Mouse (Mus musculus) hindbrain, embryonic 14.5 days (tissue): Measurements from ENCODE around the gene Htatsf1. TPM values are rescaled to one million over a fixed set of nuclear protein-coding genes. Genes with fewer than 3 reads are reported as not detected.

ENCODE experiments used
- ATAC-seq: fragments of 200-750 bp; cut with Nextera tagmentation; 2 replicates; pipeline ENCODE4 v1.8.0; 2017; ENCODE audit warnings: moderate number of reproducible peaks, mild to moderate bottlenecking, moderate TSS enrichment, moderate library complexity; ENCODE audit not compliant: low FRiP score
- DNase-seq: peaks from one replicate; pipeline ENCODE4 v3.0.0-alpha.2; 2015; ENCODE audit warnings: low spot score
- H3K27ac ChIP-seq: fragments of 300-500 bp; sonication (generic); 2 replicates; pipeline ENCODE4 v1.5.1; 2014; ENCODE audit warnings: mild to moderate bottlenecking, moderate library complexity
- H3K27me3 ChIP-seq: fragments of 300-500 bp; sonication (generic); 2 replicates; pipeline ENCODE4 v1.6.1; 2014; ENCODE audit warnings: mild to moderate bottlenecking, low read length, mixed read lengths; ENCODE audit not compliant: control insufficient read depth, insufficient read depth
- H3K36me3 ChIP-seq: fragments of 300-500 bp; sonication (generic); replicated peaks from 2 replicates; pipeline ENCODE4 v1.6.1; 2014; ENCODE audit not compliant: control insufficient read depth, insufficient read depth
- H3K4me1 ChIP-seq: fragments of 300-500 bp; sonication (generic); replicated peaks from 2 replicates; pipeline ENCODE4 v1.6.1; 2014; ENCODE audit warnings: antibody characterized with exemption, low read length, mixed read lengths; ENCODE audit not compliant: control insufficient read depth, insufficient read depth
- H3K4me2 ChIP-seq: fragments of 300-500 bp; sonication (generic); replicated peaks from 2 replicates; pipeline ENCODE4 v1.6.1; 2014; ENCODE audit warnings: mild to moderate bottlenecking, moderate library complexity
- H3K4me3 ChIP-seq: fragments of 300-500 bp; sonication (generic); replicated peaks from 2 replicates; pipeline ENCODE4 v1.5.1; 2014; ENCODE audit warnings: mild to moderate bottlenecking, low read length
- H3K9ac ChIP-seq: fragments of 300-500 bp; sonication (generic); 2 replicates; pipeline ENCODE4 v1.6.1; 2014
- H3K9me3 ChIP-seq: fragments of 300-500 bp; sonication (generic); 2 replicates; pipeline ENCODE4 v1.6.1; 2016; ENCODE audit warnings: low read length; ENCODE audit not compliant: control insufficient read depth
- WGBS: fragments of 180-500 bp; shearing (Covaris S2); extraction: QIAGEN DNeasy Blood & Tissue Kit; methylation state at CpG from one replicate; pipeline ENCODE4 v1.1.7; 2014; 5-methylcytosine and 5-hydroxymethylcytosine counted together
- polyA plus RNA-seq: library from polyadenylated mRNA; unstranded; fragments of >200 nt; fragmentation: Nextera tagmentation; extraction: Ambion mirVana; gene quantifications from 2 replicates; pipeline ENCODE4 v1.2.1, GENCODE M21; 2014

Gene Htatsf1
- 77.9 and 82.4 TPM in 2 replicates for polyA plus RNA-seq

DNA sequence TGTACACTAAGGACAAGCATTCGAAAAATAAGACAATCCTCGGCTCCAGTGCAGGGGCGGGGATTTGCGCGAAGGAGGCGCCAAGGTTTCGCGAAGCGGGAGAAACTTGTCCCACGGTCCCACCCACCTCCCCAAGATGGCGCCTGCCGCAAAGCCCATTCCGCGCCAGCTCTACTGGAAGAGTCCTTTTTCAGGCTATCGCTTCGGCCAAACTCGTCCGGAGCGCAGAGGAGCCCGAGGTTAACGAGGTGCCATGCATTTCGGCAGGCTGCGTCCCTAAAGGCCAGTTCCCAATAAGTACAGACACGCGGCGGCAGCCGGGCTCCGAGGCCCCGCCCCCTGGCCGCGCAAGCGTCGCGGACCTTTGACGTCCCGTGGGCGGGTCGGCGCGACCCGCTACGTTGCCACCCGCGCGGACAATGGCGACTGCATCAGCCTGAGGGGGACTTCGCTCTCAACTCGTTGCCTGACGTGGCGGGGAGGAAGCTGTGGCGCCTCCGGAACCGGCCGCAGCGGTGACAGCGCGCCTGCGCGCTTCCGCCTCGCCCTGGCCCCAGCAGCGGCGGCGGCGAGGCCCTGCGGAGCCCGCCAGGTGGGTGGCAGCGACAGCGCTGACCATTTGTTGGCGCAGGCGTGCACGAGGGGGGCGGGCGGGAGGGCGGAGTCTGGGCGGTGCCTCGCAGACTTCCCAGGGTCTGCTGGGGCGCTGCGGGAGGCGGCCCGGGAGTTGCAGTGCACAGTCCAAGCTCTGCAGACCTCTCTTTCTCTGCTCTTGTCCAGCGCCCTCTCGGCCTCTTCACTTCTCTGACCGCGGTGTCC lies at the start of gene Htatsf1:
Gene Htatsf1, plus strand, starts transcription at position 410 of the 819 bp plus-strand sequence.
- H3K4me1 ChIP-seq: 0 out of 2 replicates have a peak, but pooled peaks cover 7% of the 10 kb centered on the region
- peak; percentile 96 for ATAC-seq
- H3K4me2 ChIP-seq: peak within 1 kb of the TSS; percentile 54
- 22% methylated on average over 77 of the region's 85 CpGs for WGBS
- H3K4me3 ChIP-seq: peak within 1 kb of the TSS; percentile 54
- peak within 1 kb of the TSS; percentile 55 for H3K9ac ChIP-seq
- H3K9me3 ChIP-seq: no peaks in the 10 kb centered on the region
- peak; percentile 82 for DNase-seq
- H3K27ac ChIP-seq: peak within 1 kb of the TSS; percentile 95
- peaks cover 17% of the 10 kb centered on the region; the same call in 1 of the 2 replicates for H3K36me3 ChIP-seq
- no peaks in the 10 kb centered on the region for H3K27me3 ChIP-seq

DNA sequence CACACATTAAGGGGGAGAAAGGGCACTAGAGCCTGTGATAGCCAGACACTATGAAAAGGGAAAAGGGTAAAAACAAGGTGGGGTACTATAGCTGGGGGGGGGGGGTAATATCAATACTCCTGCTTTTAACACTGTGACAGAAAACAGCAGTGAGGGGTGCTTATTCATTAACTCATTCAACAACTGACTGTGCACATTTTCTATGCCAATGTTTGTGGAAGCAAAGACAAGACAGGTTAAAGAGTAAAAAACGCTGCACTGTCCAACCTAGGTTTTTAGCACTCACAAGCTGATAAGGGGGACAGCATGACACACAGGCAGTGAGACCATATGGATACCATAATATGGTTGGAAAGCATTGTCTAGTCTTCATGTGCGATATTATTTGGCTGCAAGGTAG lies 40.5 kb upstream of the Htatsf1 start:
- WGBS: 71% methylated on average over 2 of the region's 2 CpGs
- ATAC-seq: no peak

DNA sequence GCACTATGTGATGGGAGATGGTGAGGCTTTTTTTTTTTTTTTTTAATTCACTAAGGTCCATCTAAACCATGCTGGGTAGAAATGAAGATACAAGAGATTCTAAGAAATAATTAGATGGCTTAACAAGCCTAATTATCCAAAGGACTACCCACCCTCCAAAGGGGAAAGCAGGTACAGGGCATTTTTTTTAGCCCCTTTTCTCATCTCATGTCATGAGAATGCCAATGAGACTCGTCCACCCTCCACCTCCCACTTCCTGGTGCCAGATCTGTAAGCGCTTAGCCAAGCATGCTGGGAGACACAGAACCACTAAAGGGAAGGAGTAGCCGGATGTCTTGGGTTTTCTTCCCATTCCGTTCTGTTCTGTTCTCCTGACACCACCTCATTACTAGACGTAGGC lies 10.6 kb upstream of the Htatsf1 start, which contains the start of gene Brs3:
Gene Brs3, plus strand, starts transcription at position 301 of the 400 bp plus-strand sequence.
- no peak within 1 kb of the TSS for H3K4me2 ChIP-seq
- no peak within 1 kb of the TSS for H3K27ac ChIP-seq
- WGBS: 80% methylated on average over 5 of the region's 5 CpGs
- ATAC-seq: no peak
- no peaks in the 10 kb centered on the region for H3K27me3 ChIP-seq
- DNase-seq: no peak
- no peaks in the 10 kb centered on the region for H3K36me3 ChIP-seq
- no peaks in the 10 kb centered on the region for H3K4me1 ChIP-seq
- no peaks in the 10 kb centered on the region for H3K9me3 ChIP-seq
- H3K9ac ChIP-seq: no peak within 1 kb of the TSS
- no peak within 1 kb of the TSS for H3K4me3 ChIP-seq

More for the DNA sequence above, 40.5 kb upstream of the Htatsf1 start:
- H3K4me3 ChIP-seq: no peak overlapping the region
- H3K4me2 ChIP-seq: no peak overlapping the region
- H3K4me1 ChIP-seq: no peaks in the 10 kb centered on the region
- H3K36me3 ChIP-seq: no peaks in the 10 kb centered on the region
- H3K9ac ChIP-seq: no peak overlapping the region
- no peaks in the 10 kb centered on the region for H3K27me3 ChIP-seq
- H3K9me3 ChIP-seq: no peaks in the 10 kb centered on the region
- DNase-seq: no peak
- H3K27ac ChIP-seq: no peak overlapping the region

DNA sequence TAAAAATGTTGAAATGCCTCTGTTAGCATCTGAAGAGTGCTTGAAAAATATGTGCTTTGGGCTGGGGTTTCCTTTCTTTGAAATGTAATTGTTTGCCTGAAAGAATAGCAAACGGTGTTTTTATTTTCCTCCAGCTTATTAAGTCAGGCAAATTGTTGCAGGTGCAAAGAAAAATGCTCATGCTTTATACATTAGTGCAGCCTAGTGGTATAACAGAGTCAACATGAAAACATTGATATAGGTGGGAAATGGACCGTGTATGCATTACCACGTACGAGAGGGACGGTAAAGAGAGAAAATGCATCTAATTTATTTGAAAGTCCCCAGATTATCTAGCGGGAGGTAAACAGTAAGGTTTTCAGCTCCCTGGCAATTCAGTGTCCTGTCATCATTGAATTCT lies 9.5 kb upstream of the Htatsf1 start:
- Histone ChIP-seq H3K27me3 (no peaks in the 10 kb centered on the region), H3K36me3 (no peaks in the 10 kb centered on the region), H3K9ac (no peak overlapping the region), H3K4me3 (no peak overlapping the region), H3K4me1 (no peaks in the 10 kb centered on the region), H3K9me3 (no peaks in the 10 kb centered on the region), H3K27ac (no peak overlapping the region), H3K4me2 (no peak overlapping the region)
- DNase-seq: peak; percentile 27
- ATAC-seq: no peak
- WGBS: 80% methylated on average over 6 of the region's 6 CpGs

DNA sequence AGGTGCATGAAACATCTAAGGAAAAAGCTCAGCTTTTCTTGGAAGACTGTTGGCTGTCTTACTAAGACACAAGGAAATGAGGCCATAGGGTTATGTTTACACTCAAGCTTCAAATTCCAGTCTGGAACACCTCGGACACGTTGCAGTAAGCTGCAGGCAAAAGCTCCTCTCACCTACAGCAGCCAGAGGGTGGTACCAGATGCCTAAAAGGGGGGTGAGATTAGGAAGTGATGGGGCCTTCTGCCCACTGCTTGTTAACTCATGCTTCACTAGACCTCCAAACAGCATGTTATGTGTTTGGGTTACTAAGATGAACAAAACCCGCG lies 572 bp upstream of the Htatsf1 start:
- Histone ChIP-seq H3K4me1 (0 out of 2 replicates have a peak, but pooled peaks cover 7% of the 10 kb centered on the region), H3K4me3 (peak overlapping the region; percentile 54), H3K36me3 (peaks cover 13% of the 10 kb centered on the region; the same call in 1 of the 2 replicates), H3K27ac (peak overlapping the region; percentile 95), H3K4me2 (peak overlapping the region; percentile 51), H3K9me3 (no peaks in the 10 kb centered on the region), H3K9ac (peak overlapping the region; percentile 55), H3K27me3 (no peaks in the 10 kb centered on the region)
- ATAC-seq (peak; percentile 71), DNase-seq (no peak)
- WGBS: 23% methylated on average over 4 of the region's 4 CpGs

DNA sequence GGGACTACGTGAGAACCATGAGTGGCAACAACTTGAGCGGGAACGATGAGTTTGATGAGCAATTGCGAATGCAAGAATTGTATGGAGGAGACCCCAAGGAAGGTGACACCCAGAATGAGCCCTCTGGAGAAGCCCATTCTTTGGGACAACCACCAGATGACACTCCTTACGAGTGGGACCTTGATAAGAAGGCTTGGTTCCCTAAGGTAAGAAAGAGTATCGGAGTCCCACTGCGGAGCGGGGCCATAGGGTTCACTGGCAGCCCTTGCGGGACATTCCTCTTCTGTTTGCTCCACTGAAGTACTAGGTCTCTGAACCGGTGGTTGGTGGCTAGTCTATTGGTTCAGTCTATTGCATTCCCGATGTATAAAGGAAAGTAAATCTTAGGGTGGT lies 606 bp downstream of the Htatsf1 start:
- ATAC-seq: peak; percentile 29; the same call in 1 of the 2 replicates
- WGBS: 12% methylated on average over 11 of the region's 11 CpGs

DNA sequence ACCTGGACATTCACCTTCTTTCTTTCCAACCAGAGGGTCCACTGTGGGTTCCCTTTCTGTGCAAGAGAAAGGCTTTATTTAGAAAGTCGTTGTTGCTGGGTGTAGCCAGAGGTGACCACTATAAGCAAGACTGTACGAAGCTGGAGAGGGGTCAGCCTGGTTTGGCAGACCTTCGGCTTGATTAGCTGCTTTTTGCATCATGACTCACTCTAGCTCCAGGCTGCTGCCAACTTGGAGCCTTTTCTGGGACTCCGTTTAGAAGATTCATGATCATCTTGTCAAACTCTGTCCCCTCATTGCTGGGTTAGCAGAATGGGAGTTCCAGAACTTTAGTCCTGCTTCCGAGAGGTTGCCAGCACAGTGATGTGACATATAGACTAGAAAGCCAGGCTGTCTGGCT lies 28.1 kb downstream of the Htatsf1 start:
- H3K4me2 ChIP-seq: no peak overlapping the region
- no peaks in the 10 kb centered on the region for H3K4me1 ChIP-seq
- ATAC-seq (no peak), DNase-seq (no peak)
- no peak overlapping the region for H3K27ac ChIP-seq
- WGBS: 83% methylated on average over 5 of the region's 5 CpGs
- no peaks in the 10 kb centered on the region for H3K27me3 ChIP-seq
- H3K4me3 ChIP-seq: no peak overlapping the region
- no peaks in the 10 kb centered on the region for H3K36me3 ChIP-seq
- H3K9me3 ChIP-seq: no peaks in the 10 kb centered on the region
- no peak overlapping the region for H3K9ac ChIP-seq

More for the DNA sequence above, 606 bp downstream of the Htatsf1 start:
- Histone ChIP-seq H3K4me1 (0 out of 2 replicates have a peak, but pooled peaks cover 7% of the 10 kb centered on the region), H3K9ac (peak overlapping the region; percentile 55), H3K27ac (0 out of 2 replicates have a peak overlapping the region, but pooled peaks have one; percentile 95), H3K27me3 (no peaks in the 10 kb centered on the region), H3K4me3 (peak overlapping the region; percentile 54), H3K36me3 (peaks cover 23% of the 10 kb centered on the region; the same call in 1 of the 2 replicates), H3K4me2 (peak overlapping the region; percentile 54), H3K9me3 (no peaks in the 10 kb centered on the region)
- DNase-seq: no peak

DNA sequence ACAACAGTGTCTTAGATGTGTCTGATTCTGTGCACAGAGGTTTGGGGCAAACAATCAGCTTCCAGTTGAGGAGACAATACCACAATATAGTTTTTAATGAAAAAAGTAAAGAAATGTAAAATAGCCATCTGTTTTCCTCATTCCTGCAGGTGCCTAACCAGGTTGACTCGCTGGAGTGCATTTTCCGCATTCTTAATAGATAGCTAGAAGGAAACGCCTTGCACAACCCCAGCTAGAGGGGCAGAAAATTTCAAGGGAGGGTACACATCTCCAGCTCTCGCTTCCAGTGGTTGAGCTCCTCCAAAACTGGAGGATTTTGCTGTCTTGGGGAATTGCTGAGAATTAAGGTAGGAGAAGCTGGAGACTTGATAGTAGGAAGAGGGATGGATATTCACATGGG lies 34.4 kb downstream of the Htatsf1 start, which contains the start of gene Vgll1:
Gene Vgll1, plus strand, starts transcription at position 301 of the 400 bp plus-strand sequence.
- Histone ChIP-seq H3K4me3 (no peak within 1 kb of the TSS), H3K27ac (no peak within 1 kb of the TSS), H3K9me3 (no peaks in the 10 kb centered on the region), H3K9ac (no peak within 1 kb of the TSS), H3K4me1 (no peaks in the 10 kb centered on the region), H3K4me2 (no peak within 1 kb of the TSS), H3K36me3 (no peaks in the 10 kb centered on the region), H3K27me3 (no peaks in the 10 kb centered on the region)
- ATAC-seq (no peak), DNase-seq (no peak)
- WGBS: 88% methylated on average over 4 of the region's 4 CpGs

DNA sequence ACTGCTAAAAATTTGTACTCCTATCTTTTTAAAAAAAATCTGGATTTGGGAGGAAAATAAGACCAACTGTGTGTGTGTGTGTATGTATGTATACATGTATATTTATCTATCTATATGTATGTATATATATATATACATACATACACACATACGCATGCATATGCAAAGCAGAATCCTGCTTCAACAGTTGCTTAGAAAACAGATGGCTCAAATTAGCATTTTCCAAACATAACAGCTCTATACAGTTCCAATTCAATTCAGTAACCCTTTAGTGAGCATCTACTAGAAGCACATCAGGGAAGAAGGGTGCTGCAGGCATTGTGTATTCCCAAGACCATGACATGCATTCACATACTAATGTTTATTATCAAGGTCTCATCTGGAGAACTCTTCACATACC lies 50.0 kb downstream of the Htatsf1 start:
- DNase-seq (no peak), ATAC-seq (no peak)
- H3K27ac ChIP-seq: no peak overlapping the region
- no peaks in the 10 kb centered on the region for H3K9me3 ChIP-seq
- 80% methylated on average over 1 of the region's 1 CpGs for WGBS
- H3K4me1 ChIP-seq: no peaks in the 10 kb centered on the region
- no peak overlapping the region for H3K4me3 ChIP-seq
- no peak overlapping the region for H3K4me2 ChIP-seq
- H3K9ac ChIP-seq: no peak overlapping the region
- no peaks in the 10 kb centered on the region for H3K27me3 ChIP-seq
- H3K36me3 ChIP-seq: no peaks in the 10 kb centered on the region
